Mouse (Mus musculus): ENCODE measurements around the gene Slc46a2. TPM values are rescaled to one million over a fixed set of nuclear protein-coding genes. Genes with fewer than 3 reads are reported as not detected.
A peak's percentile ranks its signal among the peaks of the same experiment; 100 is the strongest.

Gene Slc46a2
- 0.06 TPM in 1 of 2 replicates, not detected in the other for polyA plus RNA-seq (2015; fragmentation: Nextera tagmentation; extraction: Ambion mirVana)

- Histone ChIP-seq H3K4me3 (peak within 1 kb of the TSS; percentile 3; the same call in 1 of the 2 replicates), H3K4me2 (replicated peaks) (peak within 1 kb of the TSS; percentile 21; the same call in 1 of the 2 replicates), H3K36me3 (no peaks in the 10 kb centered on the region), H3K27me3 (peaks cover 33% of the 10 kb centered on the region), H3K27ac (no peak within 1 kb of the TSS), H3K9ac (no peak within 1 kb of the TSS), H3K9me3 (no peaks in the 10 kb centered on the region), H3K4me1 (0 out of 2 replicates have a peak, but pooled peaks cover 6% of the 10 kb centered on the region)
- 14% methylated on average over 22 of the region's 22 CpGs for WGBS
- ATAC-seq (ENCODE audit: low FRiP score, low read depth): no peak
Measured at GRCm38 (mm10) chr4:59914608-59915403, at the start of gene Slc46a2. Slc46a2 (minus strand) TSS chr4:59915056.

GRCm38 (mm10) chr4:59963405-59964344 is 48.8 kb upstream of the Slc46a2 start, which contains the start of gene Mup6:
Mup6 (plus strand) TSS chr4:59964294.
- H3K27ac ChIP-seq: no peak within 1 kb of the TSS
- H3K9me3 ChIP-seq: no peaks in the 10 kb centered on the region
- no peaks in the 10 kb centered on the region for H3K4me1 ChIP-seq
- H3K4me3 ChIP-seq: no peak within 1 kb of the TSS
- H3K27me3 ChIP-seq: no peaks in the 10 kb centered on the region
- no peaks in the 10 kb centered on the region for H3K36me3 ChIP-seq
- ATAC-seq (ENCODE audit: low FRiP score, low read depth): no peak
- no peak within 1 kb of the TSS for H3K4me2 ChIP-seq (replicated peaks)
- no peak within 1 kb of the TSS for H3K9ac ChIP-seq
- WGBS: 43% methylated on average over 3 of the region's 3 CpGs

GRCm38 (mm10) chr4:59960610-59961009 is 45.8 kb upstream of the Slc46a2 start, which contains the start of gene Mup4:
Mup4 (minus strand) TSS chr4:59960710.
- ATAC-seq (ENCODE audit: low FRiP score, low read depth): no peak
- WGBS: 72% methylated on average over 3 of the region's 3 CpGs
- no peak within 1 kb of the TSS for H3K9ac ChIP-seq

DNA sequence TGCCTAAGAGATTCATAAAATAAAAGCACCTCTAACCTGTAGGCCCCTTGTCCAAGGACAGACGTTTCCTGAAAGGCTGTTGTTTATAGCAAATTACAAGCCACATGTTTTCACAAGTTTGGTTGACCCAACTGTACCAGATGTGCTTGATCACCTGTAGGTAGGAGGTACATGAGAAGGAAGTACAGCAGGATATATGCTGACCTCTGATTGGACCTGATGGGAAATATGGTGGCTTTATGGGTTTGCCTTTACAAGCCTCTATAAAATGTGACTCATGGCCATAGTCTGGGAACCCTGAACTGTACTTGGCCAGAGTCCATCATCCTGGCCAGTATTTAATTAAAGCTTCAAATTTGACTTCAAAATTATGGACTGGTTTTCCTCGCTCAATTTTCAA is 22.7 kb upstream of the Slc46a2 start:
- 0 out of 2 replicates have a peak, but pooled peaks cover 3% of the 10 kb centered on the region for H3K27me3 ChIP-seq
- H3K4me1 ChIP-seq: peaks cover 12% of the 10 kb centered on the region
- no peak overlapping the region for H3K4me2 ChIP-seq (replicated peaks)
- peak; percentile 78 for ATAC-seq (ENCODE audit: low FRiP score, low read depth)
- no peaks in the 10 kb centered on the region for H3K9me3 ChIP-seq
- no peak overlapping the region for H3K4me3 ChIP-seq
- no peak overlapping the region for H3K27ac ChIP-seq
- no peaks in the 10 kb centered on the region for H3K36me3 ChIP-seq
- WGBS: 26% methylated on average over 2 of the region's 2 CpGs
- H3K9ac ChIP-seq: no peak overlapping the region

More at GRCm38 (mm10) chr4:59960610-59961009, 45.8 kb upstream of the Slc46a2 start, which contains the start of gene Mup4:
- no peaks in the 10 kb centered on the region for H3K27me3 ChIP-seq
- H3K36me3 ChIP-seq: no peaks in the 10 kb centered on the region
- H3K4me2 ChIP-seq (replicated peaks): no peak within 1 kb of the TSS
- no peak within 1 kb of the TSS for H3K4me3 ChIP-seq
- H3K27ac ChIP-seq: no peak within 1 kb of the TSS
- no peaks in the 10 kb centered on the region for H3K4me1 ChIP-seq
- H3K9me3 ChIP-seq: no peaks in the 10 kb centered on the region

DNA sequence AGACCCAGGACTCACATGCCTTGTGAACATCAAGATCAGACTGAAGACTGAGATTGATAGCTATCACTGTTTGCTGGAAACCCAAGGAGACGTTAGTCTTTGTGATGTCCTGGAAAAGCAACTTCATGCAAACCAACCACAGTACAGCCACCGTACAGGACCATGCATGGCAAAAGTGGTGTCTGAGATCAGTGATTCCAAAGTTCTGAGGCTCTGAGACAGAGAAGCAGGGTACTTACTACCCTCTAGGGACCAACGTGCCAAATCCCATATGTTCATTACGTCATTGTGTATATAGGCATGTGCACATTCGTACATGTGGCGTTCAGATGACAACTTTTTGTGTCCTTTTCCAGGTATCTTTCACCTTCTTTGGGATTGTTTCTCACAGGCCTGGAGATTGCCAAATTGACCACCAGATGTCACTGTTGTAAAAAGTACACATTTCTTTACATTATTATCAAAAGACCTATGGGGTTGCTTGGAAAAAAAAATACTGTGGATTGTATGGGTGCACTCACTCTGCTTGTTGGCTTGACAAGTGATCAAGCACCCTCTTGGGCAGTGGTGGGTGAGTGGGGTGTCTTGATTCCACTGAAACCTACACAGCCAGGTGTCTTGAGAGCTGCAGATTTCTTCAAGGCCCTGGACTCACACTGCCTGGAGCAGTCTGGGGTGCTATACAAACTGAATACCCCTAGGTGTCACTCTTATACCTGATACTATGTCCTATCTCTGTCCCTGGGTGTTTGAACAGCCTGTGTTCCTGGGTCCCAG is 17.8 kb upstream of the Slc46a2 start:
- ATAC-seq (ENCODE audit: low FRiP score, low read depth): peak; percentile 58; the same call in 1 of the 2 replicates
- H3K27ac ChIP-seq: no peak overlapping the region
- H3K4me2 ChIP-seq (replicated peaks): no peak overlapping the region
- H3K9ac ChIP-seq: no peak overlapping the region
- peaks cover 9% of the 10 kb centered on the region for H3K4me1 ChIP-seq
- H3K9me3 ChIP-seq: no peaks in the 10 kb centered on the region
- H3K36me3 ChIP-seq: no peaks in the 10 kb centered on the region
- H3K4me3 ChIP-seq: no peak overlapping the region
- WGBS: 50% methylated on average over 6 of the region's 6 CpGs
- H3K27me3 ChIP-seq: peaks cover 3% of the 10 kb centered on the region; the same call in 1 of the 2 replicates

DNA sequence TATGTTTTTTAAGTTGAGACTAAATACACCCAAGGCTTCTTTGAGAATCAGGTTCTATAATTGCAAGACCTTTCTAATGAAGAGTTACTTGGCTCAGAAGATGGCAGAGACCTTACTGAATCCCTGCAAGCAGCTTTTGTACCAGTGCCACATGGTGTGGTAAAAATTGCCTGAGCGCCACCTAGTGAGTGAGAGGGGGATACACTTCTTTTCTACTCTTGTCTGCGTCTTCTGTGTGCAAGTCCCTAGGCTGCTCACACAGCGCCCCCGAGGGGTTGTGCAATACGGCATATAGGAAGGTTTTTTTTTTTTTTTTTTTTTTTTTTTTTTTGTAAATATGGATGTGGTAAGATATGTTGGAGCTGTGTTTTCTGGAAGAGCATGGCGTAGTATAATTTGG is 13.5 kb upstream of the Slc46a2 start:
- H3K27me3 ChIP-seq: no peaks in the 10 kb centered on the region; the same call in 1 of the 2 replicates
- H3K4me2 ChIP-seq (replicated peaks): no peak overlapping the region
- no peak overlapping the region for H3K4me3 ChIP-seq
- H3K9ac ChIP-seq: no peak overlapping the region
- no peaks in the 10 kb centered on the region for H3K36me3 ChIP-seq
- no peak overlapping the region for H3K27ac ChIP-seq
- ATAC-seq (ENCODE audit: low FRiP score, low read depth): no peak
- WGBS: 20% methylated on average over 6 of the region's 6 CpGs
- no peaks in the 10 kb centered on the region for H3K4me1 ChIP-seq
- no peaks in the 10 kb centered on the region for H3K9me3 ChIP-seq

- Histone ChIP-seq H3K4me3 (no peak overlapping the region), H3K9ac (no peak overlapping the region)
- no peak for ATAC-seq (ENCODE audit: low FRiP score, low read depth)
Measured at GRCm38 (mm10) chr4:59927666-59928065, 12.8 kb upstream of the Slc46a2 start.

DNA sequence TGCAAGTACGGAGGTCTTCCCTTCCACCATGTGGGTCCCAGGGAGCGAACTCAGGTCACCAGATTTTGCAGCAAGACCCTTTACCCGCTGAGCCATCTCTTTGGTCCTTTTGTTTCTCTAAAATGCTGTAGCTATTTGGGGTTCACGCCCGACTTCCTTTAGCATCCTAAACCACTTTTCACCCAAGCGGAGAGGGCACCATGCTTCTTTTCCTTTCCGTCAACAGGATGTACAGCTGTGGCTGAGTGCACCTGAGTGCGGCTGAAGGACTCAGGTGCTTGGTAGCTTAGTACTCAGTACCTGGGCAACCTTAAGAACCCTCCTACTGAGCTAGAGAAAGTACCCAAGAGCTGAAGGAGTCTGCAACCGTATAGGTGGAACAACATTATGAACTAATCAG is 10.2 kb upstream of the Slc46a2 start:
- Histone ChIP-seq H3K4me3 (no peak overlapping the region), H3K4me2 (replicated peaks) (no peak overlapping the region), H3K27ac (no peak overlapping the region), H3K27me3 (no peaks in the 10 kb centered on the region), H3K9ac (no peak overlapping the region), H3K4me1 (no peaks in the 10 kb centered on the region), H3K36me3 (no peaks in the 10 kb centered on the region), H3K9me3 (no peaks in the 10 kb centered on the region)
- ATAC-seq (ENCODE audit: low FRiP score, low read depth): no peak
- WGBS: 87% methylated on average over 9 of the region's 9 CpGs

More at GRCm38 (mm10) chr4:59927666-59928065, 12.8 kb upstream of the Slc46a2 start:
- Histone ChIP-seq H3K27ac (no peak overlapping the region), H3K4me2 (replicated peaks) (no peak overlapping the region), H3K9me3 (no peaks in the 10 kb centered on the region), H3K36me3 (no peaks in the 10 kb centered on the region), H3K4me1 (no peaks in the 10 kb centered on the region), H3K27me3 (no peaks in the 10 kb centered on the region; the same call in 1 of the 2 replicates)
- 78% methylated on average over 3 of the region's 3 CpGs for WGBS

- Histone ChIP-seq H3K4me1 (0 out of 2 replicates have a peak, but pooled peaks cover 6% of the 10 kb centered on the region), H3K36me3 (no peaks in the 10 kb centered on the region), H3K4me2 (replicated peaks) (no peak overlapping the region), H3K27ac (no peak overlapping the region), H3K4me3 (no peak overlapping the region), H3K9ac (no peak overlapping the region), H3K27me3 (peaks cover 33% of the 10 kb centered on the region), H3K9me3 (no peaks in the 10 kb centered on the region)
- WGBS: 90% methylated on average over 3 of the region's 3 CpGs
- ATAC-seq (ENCODE audit: low FRiP score, low read depth): no peak
Measured at GRCm38 (mm10) chr4:59917966-59918365, 3.1 kb upstream of the Slc46a2 start.

- no peaks in the 10 kb centered on the region for H3K4me1 ChIP-seq
- no peaks in the 10 kb centered on the region for H3K36me3 ChIP-seq
- no peak overlapping the region for H3K4me3 ChIP-seq
- no peaks in the 10 kb centered on the region for H3K9me3 ChIP-seq
- 98% methylated on average over 2 of the region's 2 CpGs for WGBS
- no peak overlapping the region for H3K27ac ChIP-seq
- H3K27me3 ChIP-seq: peaks cover 5% of the 10 kb centered on the region
- no peak overlapping the region for H3K4me2 ChIP-seq (replicated peaks)
- no peak overlapping the region for H3K9ac ChIP-seq
- ATAC-seq (ENCODE audit: low FRiP score, low read depth): no peak
Measured at GRCm38 (mm10) chr4:59908785-59909184, 6.1 kb downstream of the Slc46a2 start.

DNA sequence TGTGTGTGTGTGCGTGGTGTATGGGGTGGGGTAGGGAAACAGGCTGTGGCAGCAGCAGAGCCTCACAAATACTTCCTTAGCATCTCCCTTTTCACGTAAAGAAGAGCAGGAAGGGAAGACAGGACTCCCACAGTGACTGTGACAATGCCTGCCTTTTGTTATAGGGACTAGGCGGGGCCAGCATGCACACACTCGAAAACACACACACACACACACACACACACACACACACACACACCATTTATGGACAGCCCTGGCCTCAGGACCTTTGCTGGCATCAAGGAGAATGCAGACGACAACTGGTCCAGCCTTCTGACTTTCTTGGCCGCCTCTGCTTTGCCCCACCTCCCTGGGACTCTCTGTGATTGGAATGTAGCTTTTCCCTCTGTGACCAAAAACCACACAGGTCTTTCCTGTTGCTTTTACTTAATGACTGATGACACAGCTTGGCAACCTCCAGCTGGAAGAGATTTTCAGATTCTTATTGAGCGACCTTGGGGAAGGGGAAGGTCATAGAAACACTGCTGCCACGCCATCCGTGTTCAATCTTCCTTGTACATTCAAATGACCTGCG is 7.1 kb downstream of the Slc46a2 start:
- Histone ChIP-seq H3K27me3 (no peaks in the 10 kb centered on the region), H3K27ac (no peak overlapping the region), H3K4me2 (replicated peaks) (no peak overlapping the region), H3K9me3 (no peaks in the 10 kb centered on the region), H3K4me3 (no peak overlapping the region), H3K9ac (no peak overlapping the region), H3K4me1 (no peaks in the 10 kb centered on the region), H3K36me3 (no peaks in the 10 kb centered on the region)
- no peak for ATAC-seq (ENCODE audit: low FRiP score, low read depth)
- 60% methylated on average over 9 of the region's 10 CpGs for WGBS
